Mouse (Mus musculus) B cell, adult 62 days (primary cell): ENCODE measurements around the gene Ptges3l. TPM values are rescaled to one million over a fixed set of nuclear protein-coding genes. Genes with fewer than 3 reads are reported as not detected.

ENCODE experiments used
- total RNA-seq: library from RNA; stranded (reverse); gene quantifications from 4 replicates; pipeline ENCODE4 v1.2.4, GENCODE M21; 2023

Ptges3l gene
- total RNA-seq, result 1.7 to 3.6 TPM (median 1.8 TPM) in 4 replicates

DNA sequence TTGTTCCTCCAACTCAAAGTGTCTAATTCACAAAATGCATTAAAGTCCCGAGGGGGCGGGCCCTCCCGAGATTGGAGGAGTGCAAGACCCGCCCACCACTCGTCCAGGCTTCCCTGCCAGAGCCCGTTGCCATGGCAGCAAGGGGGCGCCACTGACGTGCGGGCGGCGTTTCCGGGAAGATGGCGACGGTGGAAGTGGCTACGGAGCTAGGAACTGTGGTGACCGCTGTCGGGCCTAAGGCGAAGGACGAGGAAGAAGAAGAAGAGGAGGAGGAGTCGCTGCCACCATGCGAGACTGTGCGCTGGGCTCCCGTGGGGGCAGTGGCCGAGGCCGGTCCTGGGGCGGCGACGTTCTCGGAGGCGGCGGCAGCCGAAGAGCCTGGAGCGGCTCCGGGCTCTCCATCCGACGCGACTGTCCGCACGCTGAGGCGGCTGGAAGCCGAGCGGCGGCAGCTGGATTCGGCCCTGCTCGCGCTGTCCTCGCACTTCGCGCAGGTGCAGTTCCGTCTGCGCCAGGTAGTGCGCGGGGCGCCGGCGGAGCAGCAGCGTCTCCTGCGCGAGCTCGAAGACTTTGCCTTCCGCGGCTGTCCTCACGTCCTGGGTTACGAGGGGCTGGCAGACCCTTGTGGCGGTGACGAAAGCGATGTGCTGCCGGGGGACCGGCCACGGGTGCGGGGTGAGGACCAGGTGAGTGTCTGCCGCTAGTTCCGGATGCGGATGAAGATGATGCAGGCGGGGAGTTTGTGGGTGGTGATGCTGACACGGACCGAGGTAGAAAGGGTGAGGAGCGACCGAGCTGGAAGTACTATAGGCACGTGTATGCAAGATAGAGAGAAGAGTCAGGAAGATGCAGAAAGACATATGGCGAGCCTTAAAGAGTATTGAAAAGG is at the start of gene Ptges3l, which contains the start of gene Rundc1:
Gene Ptges3l (minus strand): TSS at position 409 of the 889 bp plus-strand sequence.
Gene Rundc1 (plus strand): TSS at position 161 of the 889 bp plus-strand sequence.

DNA sequence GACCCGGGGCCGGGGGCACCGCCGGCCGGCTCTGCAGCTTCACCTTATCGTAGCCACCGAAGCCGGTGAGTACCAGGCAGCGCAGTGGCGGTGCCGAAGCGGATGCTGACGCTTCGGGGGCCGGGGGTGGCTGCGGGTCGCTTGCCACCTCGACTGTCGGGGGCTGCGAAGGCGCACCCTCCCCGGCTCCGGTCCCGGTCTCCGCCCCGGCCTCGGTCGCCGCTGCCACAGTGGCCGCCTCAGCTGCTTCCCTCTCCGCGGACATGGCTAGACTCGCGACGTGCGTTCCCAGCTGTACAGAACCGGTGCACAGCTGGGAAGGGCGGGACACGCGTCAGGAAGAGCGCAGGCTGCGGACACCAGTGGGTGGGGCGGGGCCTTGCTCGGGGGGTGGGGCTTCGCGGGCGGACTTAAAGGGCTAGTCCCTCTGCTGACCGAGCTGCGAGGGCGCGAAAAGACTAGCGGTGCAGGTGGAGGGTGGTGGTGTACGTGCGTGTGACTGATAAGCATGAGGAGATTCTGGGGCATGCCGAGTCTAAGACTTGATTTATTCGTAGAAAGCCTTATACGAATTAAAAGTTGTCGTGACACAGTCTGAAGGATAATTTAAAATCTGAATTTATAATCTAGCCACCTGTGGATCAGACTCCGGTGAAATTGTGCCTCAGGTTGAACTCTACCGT is 40.9 kb upstream of the Ptges3l start, which contains the start of gene Vat1:
Gene Vat1 (minus strand): TSS at position 362 of the 683 bp plus-strand sequence.

DNA sequence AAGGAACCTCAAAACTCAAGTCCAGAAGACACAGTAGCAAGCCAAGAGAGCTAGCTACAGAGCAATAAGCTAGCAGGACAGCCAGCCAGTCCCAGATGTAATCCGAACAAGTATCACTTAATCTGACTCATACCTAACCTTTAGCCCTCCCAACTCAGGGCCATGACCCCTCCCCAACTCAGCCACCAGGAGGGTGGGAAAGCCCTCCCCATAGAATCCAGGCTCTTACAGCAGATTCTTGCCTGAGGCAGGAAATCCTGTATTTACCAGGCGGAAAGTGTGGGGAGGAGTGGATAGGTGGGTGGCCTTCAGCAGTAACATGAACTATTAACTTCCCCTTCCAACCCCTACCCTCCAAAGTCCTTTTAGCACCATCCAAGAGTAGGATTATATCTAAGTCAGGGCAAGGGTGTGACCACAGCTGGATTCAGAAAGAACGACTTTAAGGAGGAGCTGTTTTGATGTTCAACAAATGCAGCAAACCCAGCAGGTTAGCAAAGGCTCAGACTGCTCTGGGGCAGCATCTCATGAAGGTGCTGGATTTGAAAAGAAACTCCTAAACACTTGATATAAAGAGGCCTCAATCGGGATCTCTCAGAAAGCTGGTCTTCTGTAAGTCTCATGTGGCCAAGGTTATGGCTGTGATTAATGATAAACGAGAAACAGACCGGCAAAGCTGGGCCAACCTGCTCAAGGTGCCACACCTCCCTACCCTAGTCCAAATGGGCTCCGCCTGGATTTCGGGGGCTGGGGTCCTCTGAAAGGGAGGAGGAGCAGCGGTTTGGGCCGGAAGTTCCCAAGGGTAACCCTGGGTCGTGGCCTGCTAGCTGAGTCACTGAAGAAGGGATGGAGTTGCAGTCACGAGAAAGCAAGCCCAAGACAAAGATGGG is 39.3 kb upstream of the Ptges3l start, which contains the start of gene Rnd2:
Gene Rnd2 (plus strand): TSS at position 789 of the 890 bp plus-strand sequence.

DNA sequence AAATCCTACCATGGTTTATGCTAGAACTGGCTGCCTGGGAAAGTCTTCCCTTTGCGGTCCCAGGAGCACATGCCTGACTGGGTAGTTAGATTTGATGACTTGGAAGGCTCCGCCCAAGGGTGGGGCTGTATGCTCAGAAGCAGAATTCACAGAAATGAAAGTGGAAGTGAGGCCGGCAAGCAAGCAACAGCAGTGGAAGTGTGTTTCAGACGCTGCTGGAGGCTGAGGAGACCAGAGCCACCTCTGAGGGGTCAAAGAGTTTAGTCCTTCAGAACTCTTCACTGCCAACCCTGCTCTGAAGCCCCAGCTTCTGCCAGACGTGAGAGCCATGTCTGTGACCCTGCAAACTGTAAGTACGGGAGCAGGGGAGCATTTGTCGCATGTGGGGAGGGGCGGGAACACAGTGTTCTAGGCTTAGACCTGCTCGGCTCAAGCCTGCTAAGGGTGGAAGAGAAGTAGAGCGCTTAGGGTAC is 23.2 kb upstream of the Ptges3l start, which contains the start of gene Ifi35:
Gene Ifi35 (plus strand): TSS at position 134 of the 473 bp plus-strand sequence.

DNA sequence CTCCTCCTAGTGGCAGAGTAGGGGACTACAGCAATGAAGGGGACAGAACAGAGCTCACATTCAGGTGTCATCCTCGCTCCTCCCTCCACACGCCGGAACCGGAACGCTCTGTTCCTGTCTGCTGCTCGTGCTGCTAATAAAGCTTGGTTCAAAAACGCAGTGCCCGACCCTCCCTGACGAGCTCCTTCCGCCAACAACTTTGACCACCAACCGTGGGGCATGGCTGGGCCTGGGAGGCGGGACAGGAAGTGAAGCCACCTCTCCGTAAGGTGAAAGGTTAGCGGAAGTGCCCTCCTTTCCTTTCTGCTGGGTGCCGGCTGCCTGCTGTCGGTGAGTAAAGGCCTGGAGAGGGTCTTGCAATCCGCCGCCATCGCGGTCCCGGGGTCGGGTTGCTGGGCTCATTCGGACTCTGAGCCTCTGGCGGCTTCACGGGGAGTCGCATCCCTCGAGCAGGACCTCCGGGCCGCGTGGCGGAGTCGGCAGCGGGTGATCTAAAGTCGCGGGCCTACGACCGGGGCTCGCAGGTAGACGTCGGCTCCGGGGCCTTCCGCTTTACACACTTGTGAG is 17.1 kb upstream of the Ptges3l start, which contains the start of gene Rpl27:
Gene Rpl27 (plus strand): TSS at position 172 of the 567 bp plus-strand sequence.

DNA sequence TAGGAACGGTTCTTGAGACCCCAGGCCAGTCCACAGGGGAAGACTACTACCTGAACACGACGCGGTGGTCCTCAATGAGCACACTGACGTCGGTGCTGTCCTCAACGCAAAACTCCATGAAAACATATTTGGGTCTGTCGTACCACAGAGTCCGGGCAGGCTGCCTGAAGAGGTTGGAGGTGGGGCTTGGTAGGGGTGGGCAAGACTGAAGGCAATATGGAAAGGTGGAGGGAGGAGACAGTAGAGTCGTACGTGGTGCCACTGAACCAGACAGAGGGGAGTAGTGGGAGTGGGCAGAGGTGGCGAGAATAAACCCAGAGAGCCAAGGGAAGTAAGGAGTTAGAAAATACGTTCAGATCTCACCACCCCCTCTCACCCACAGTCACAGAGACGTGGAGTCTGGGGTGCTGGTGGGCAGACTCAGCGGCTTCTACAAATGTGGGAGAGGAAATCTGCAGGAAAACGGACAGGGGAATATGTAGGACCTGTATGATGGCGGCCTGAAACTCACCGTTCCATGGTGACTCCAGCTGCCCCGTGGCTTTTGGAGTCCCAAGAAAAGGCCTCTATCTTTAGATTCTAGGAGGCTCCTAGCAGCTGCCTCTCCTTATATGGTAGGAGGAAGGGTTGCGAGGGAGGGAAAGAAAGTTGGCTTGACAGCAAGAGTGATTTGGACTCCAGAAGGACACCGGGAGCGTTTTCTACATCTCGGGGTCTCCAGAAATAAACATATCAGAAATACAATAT is 855 bp downstream of the Ptges3l start, which contains the start of gene Gm27029:
Gene Gm27029 (minus strand): TSS at position 692 of the 747 bp plus-strand sequence.

DNA sequence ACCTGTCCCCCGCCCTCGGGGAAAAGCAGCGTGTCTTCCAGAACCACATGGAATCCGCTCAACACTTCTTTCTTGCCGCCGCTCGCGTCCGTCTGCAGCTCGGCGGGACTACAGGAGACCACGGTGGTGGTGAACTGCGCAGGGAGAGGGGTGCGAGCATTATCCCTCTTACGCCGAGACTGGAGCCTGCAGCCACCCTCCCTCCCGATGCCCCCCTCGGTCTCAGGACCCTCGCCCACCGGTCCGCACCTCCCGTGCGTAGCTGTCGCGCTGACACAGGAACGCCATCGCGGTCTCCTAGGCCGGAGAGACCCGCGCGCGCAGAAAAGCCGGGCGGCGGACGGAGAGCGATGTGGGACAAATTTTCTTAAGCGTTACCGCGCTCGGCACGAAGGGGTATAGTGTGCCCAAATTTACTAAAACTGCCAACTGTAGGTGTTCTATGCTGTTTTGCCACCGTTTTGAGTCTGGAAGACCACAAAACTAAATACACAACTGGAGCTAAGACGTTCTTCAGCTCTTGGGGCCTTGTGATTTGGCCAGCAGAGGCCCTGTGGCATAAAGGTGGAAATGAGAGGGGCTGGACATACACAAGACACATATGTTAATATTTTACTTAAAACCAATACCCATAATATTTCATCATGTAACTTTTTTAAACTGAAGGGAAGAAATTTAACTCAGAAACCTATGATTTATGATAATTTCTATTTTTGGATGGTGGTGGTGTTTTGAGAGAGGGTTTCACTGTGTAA is 7.9 kb downstream of the Ptges3l start, which contains the start of gene Aarsd1:
Gene Aarsd1 (minus strand): TSS at position 515 of the 755 bp plus-strand sequence.

Other genes starting within 250 kb of the Ptges3l start
- gene Ccr10, start 249.9 kb downstream of the Ptges3l start, total RNA-seq, result not detected in 4 replicates
- gene Ezh1, start 198.9 kb downstream of the Ptges3l start, total RNA-seq, result 78.1 to 86.6 TPM (median 84.3 TPM) in 4 replicates
- not detected in 4 replicates for gene Ramp2, start 179.3 kb downstream of the Ptges3l start, total RNA-seq
- gene Vps25, start 171.6 kb downstream of the Ptges3l start, total RNA-seq, result 74.7 to 90.7 TPM (median 77.1 TPM) in 4 replicates
- 0.30 to 1.1 TPM (median 0.57 TPM) in 4 replicates for gene Wnk4, start 164.8 kb downstream of the Ptges3l start, total RNA-seq
- gene Cntd1, start 146.3 kb downstream of the Ptges3l start, total RNA-seq, result 0.22 to 0.77 TPM (median 0.35 TPM) in 4 replicates
- 27.6 to 31.2 TPM (median 28.7 TPM) in 4 replicates for gene Coa3, start 146.2 kb downstream of the Ptges3l start, total RNA-seq
- 181 to 201 TPM (median 186 TPM) in 4 replicates for gene Becn1, start 123.0 kb downstream of the Ptges3l start, total RNA-seq
- gene Psme3, start 109.1 kb downstream of the Ptges3l start, total RNA-seq, result 136 to 141 TPM (median 140 TPM) in 4 replicates
- 13.9 to 14.7 TPM (median 14.2 TPM) in 4 replicates for gene Aoc2, start 100.3 kb downstream of the Ptges3l start, total RNA-seq
- gene Aoc3, start 94.7 kb downstream of the Ptges3l start, total RNA-seq, result 0.28 to 0.64 TPM (median 0.60 TPM) in 4 replicates
- not detected in 4 replicates for gene G6pc, start 57.8 kb downstream of the Ptges3l start, total RNA-seq
- 21.0 to 29.1 TPM (median 23.2 TPM) in 4 replicates for gene Aarsd1, start 7.7 kb downstream of the Ptges3l start, total RNA-seq
- 0.63 to 1.1 TPM (median 0.92 TPM) in 4 replicates for gene Gm27029, start 537 bp downstream of the Ptges3l start, total RNA-seq
- gene Rundc1, start 248 bp downstream of the Ptges3l start, total RNA-seq, result 19.6 to 22.2 TPM (median 21.1 TPM) in 4 replicates
- gene Rpl27, start 17.0 kb upstream of the Ptges3l start, total RNA-seq, result 121 to 138 TPM (median 128 TPM) in 4 replicates
- 63.3 to 70.8 TPM (median 65.7 TPM) in 4 replicates for gene Ifi35, start 23.1 kb upstream of the Ptges3l start, total RNA-seq
- 0.53 to 0.75 TPM (median 0.63 TPM) in 4 replicates for gene Rnd2, start 39.7 kb upstream of the Ptges3l start, total RNA-seq
- 15.8 to 19.6 TPM (median 17.8 TPM) in 4 replicates for gene Vat1, start 40.9 kb upstream of the Ptges3l start, total RNA-seq
- 7.2 to 8.9 TPM (median 8.0 TPM) in 4 replicates for gene Brca1, start 126.6 kb upstream of the Ptges3l start, total RNA-seq
- 130 to 160 TPM (median 142 TPM) in 4 replicates for gene Nbr1, start 126.8 kb upstream of the Ptges3l start, total RNA-seq
- gene Tmem106a, start 156.9 kb upstream of the Ptges3l start, total RNA-seq, result 5.5 to 7.0 TPM (median 6.3 TPM) in 4 replicates
- gene Gm11634, start 173.9 kb upstream of the Ptges3l start, total RNA-seq, result not detected in 4 replicates
- 39.2 to 47.8 TPM (median 45.5 TPM) in 4 replicates for gene Rdm1, start 201.9 kb upstream of the Ptges3l start, total RNA-seq
- 1.1 to 2.3 TPM (median 2.1 TPM) in 4 replicates for gene Arl4d, start 240.2 kb upstream of the Ptges3l start, total RNA-seq